Mouse (Mus musculus) small intestine, adult 2 months (tissue): Measurements from ENCODE around the gene Nipal1. TPM values are rescaled to one million over a fixed set of nuclear protein-coding genes. Genes with fewer than 3 reads are reported as not detected.

Experiments
- H3K27ac ChIP-seq: fragments of 200-500 bp; 2 replicates; pipeline ENCODE4 v1.5.1; 2012; ENCODE audit warnings: low read depth, low read length, control low read depth, inconsistent platforms; ENCODE audit not compliant: insufficient read depth
- H3K27me3 ChIP-seq: fragments of 200-500 bp; 2 replicates; pipeline ENCODE4 v1.6.1; 2012; ENCODE audit warnings: mild to moderate bottlenecking, moderate library complexity, low read length, inconsistent platforms; ENCODE audit not compliant: control insufficient read depth, insufficient read depth
- H3K36me3 ChIP-seq: fragments of 200-500 bp; 2 replicates; pipeline ENCODE4 v1.6.1; 2012; ENCODE audit warnings: mild to moderate bottlenecking, low read length, control low read depth, inconsistent platforms; ENCODE audit not compliant: control insufficient read depth, insufficient read depth
- H3K4me1 ChIP-seq: fragments of 200-500 bp; 2 replicates; pipeline ENCODE4 v1.6.1; 2012; ENCODE audit warnings: low read length, inconsistent platforms, mixed read lengths; ENCODE audit not compliant: control insufficient read depth, insufficient read depth, insufficient read length
- H3K4me3 ChIP-seq: fragments of 200-500 bp; 2 replicates; pipeline ENCODE4 v1.5.1; 2012; ENCODE audit warnings: low read depth, mild to moderate bottlenecking, control low read depth, inconsistent platforms, low read length, moderate library complexity
- CTCF ChIP-seq: fragments of 200-500 bp; IDR thresholded peaks from 2 replicates; pipeline ENCODE4 v1.5.1; 2012; ENCODE audit warnings: low read depth, mild to moderate bottlenecking, control low read depth, inconsistent platforms, low read length, moderate library complexity, mixed read lengths; ENCODE audit not compliant: insufficient replicate concordance, insufficient read length; ENCODE audit errors: extremely low read depth
- POLR2A ChIP-seq: fragments of 200-500 bp; IDR thresholded peaks from 2 replicates; pipeline ENCODE4 v1.6.1; 2012; ENCODE audit warnings: low read depth, mild to moderate bottlenecking, control low read depth, inconsistent platforms, low read length, moderate library complexity
- WGBS: fragments of 180-500 bp; shearing (Covaris S2); methylation state at CpG from one replicate; pipeline ENCODE4 v1.1.7; 2018; 5-methylcytosine and 5-hydroxymethylcytosine counted together
- polyA plus RNA-seq: library from polyadenylated mRNA; depleted of rRNA; stranded (reverse); fragments of >200 nt; gene quantifications from 2 replicates; pipeline ENCODE4 v1.2.3, GENCODE M21; 2012

Gene Nipal1
- polyA plus RNA-seq, 1 experiment: 6.5 TPM

DNA sequence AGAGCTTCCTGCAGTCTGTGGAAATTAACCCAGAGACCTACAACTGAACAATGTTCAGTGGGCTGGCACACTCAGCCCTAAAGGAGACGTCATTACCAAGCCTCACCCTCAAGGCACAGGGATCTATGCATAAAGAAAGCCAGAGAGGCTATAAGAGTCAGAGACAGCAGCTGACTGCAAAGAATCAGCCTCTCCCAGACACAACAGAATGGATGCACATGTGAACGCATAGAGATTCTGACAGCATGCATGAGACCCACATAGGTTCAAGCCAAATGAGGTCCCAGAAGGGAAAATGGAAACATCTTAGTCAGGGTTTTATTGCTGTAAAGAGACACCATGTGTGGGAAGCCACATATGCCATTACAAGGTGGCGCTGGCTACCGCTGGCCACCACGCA lies 42.9 kb downstream of the Nipal1 start:
- no peaks in the 10 kb centered on the region for H3K27me3 ChIP-seq

DNA sequence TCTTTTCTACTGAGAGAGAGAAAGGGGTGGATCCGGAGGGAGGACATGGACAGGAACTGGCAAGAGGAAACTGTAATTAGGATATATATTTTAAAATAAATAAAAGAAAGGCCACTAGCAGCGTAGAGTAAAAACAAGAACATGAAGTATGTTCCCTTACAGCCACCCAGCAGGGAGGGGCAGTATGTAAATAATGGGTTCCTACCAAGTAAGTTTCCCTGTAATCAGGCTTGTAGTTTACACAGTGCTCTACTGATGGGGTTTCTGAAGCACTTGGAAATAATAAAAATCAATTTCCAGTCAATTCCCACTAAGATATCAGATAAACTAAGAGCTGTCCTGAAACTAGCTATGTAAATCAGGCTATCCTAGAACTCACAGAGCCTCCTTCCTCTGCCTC lies 47.1 kb downstream of the Nipal1 start:
- H3K27ac ChIP-seq: no peak overlapping the region
- no peak overlapping the region for H3K4me3 ChIP-seq
- H3K36me3 ChIP-seq: no peaks in the 10 kb centered on the region
- 28% methylated on average over 2 of the region's 2 CpGs for WGBS
- no peaks in the 10 kb centered on the region for H3K4me1 ChIP-seq
- no peaks in the 10 kb centered on the region for H3K27me3 ChIP-seq
- TF ChIP-seq CTCF (no peak), POLR2A (no peak)

More for the DNA sequence above, 42.9 kb downstream of the Nipal1 start:
- Histone ChIP-seq H3K36me3 (no peaks in the 10 kb centered on the region), H3K4me3 (no peak overlapping the region), H3K27ac (no peak overlapping the region), H3K4me1 (no peaks in the 10 kb centered on the region)
- TF ChIP-seq POLR2A: no peak
- no peak for TF ChIP-seq CTCF
- WGBS: 92% methylated on average over 5 of the region's 5 CpGs

DNA sequence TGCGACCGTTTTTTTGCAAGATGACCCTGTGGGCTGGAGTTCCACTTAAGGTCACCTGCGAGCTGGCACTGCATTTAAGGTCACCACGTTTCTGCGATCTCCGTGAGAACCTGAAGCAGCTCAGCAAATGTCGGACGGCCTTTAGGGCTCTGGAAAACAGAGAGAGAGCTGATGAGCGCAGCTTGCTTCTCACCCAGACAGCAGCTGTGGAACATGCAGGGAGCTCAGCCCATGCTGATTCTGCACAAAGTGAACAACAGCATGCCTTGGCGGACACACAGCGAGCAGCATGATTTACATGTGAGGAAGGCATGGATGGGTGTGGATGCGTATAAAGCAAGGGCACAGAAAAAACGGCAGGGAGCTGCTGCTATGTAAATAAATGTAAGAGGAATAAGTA lies 48.9 kb downstream of the Nipal1 start:
- Histone ChIP-seq H3K27me3 (no peaks in the 10 kb centered on the region), H3K36me3 (no peaks in the 10 kb centered on the region), H3K4me3 (no peak overlapping the region), H3K4me1 (no peaks in the 10 kb centered on the region), H3K27ac (no peak overlapping the region)
- no peak for TF ChIP-seq CTCF
- TF ChIP-seq POLR2A: no peak
- WGBS: 69% methylated on average over 13 of the region's 13 CpGs

DNA sequence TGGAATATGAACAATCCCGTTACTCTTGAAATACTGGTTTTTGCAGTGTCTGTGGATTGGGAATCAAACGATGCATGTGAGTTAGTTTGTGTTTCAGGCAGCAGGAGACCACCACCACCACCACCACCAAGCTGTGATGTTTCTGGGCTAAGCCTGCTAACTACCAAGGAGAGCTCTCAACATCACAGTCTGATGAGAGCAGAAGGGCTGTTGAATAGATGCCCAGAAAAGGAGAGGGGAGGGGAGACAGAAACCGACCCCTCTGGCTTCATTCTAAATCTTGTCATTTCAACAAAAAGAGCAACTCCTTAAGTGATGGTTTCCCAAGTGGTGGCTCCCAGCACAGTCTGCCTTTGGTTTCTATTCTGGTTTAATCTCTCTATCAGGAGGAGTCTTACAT lies 50.7 kb downstream of the Nipal1 start:
- Histone ChIP-seq H3K4me3 (no peak overlapping the region), H3K36me3 (no peaks in the 10 kb centered on the region), H3K27ac (no peak overlapping the region), H3K27me3 (no peaks in the 10 kb centered on the region), H3K4me1 (no peaks in the 10 kb centered on the region)
- WGBS: 74% methylated on average over 3 of the region's 3 CpGs
- no peak for TF ChIP-seq CTCF
- TF ChIP-seq POLR2A: no peak

DNA sequence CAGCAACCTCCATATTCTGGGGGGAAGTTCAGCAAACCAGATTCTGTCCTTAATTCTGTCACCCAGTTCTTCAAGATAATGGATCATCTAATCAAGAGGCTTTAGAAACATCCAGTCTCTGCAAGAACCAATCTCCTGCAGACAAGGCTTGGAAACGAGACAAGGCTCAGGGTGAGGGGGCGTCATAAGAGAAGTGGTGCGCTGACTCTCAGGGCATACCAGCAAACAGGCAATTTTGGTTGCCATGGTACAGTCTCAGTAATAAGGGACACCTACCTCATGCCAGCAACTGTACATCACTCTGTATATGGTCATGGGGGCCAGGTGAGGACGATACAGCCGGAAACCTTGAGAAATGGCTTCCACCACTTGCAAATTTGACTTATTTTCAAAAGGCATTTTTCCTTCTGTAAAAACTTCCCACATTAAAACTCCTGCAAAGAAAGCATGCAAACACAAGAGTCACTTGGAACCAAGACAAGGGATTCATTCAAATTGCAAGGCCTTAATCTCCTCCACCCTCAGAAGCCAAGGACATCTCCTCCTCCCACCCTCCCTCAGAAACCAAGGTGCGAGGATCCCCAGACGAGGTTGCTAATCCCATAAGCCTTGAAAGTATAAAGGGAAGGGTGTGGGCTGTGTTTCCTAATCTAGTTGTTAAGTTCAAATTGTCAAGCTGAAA lies 51.4 kb downstream of the Nipal1 start:
- TF ChIP-seq CTCF (no peak), POLR2A (no peak)
- 78% methylated on average over 7 of the region's 7 CpGs for WGBS
- Histone ChIP-seq H3K4me3 (no peak overlapping the region), H3K27ac (no peak overlapping the region), H3K4me1 (no peaks in the 10 kb centered on the region), H3K36me3 (no peaks in the 10 kb centered on the region), H3K27me3 (no peaks in the 10 kb centered on the region)

DNA sequence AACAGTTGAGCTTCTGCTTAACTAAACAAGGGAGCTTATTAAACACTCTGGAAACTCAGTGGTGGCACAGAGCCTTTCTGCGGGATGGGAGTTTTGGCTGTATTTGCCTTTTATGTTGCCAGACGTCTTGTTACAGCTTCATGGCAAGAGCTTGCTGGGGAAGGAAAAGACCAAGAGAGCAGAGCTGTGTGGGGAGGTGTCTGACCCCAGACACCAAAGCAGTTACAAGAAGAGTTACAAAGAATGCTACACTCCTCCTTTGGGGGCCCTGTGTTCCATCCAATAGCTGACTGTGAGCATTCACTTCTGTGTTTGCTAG lies 51.9 kb downstream of the Nipal1 start:
- H3K4me1 ChIP-seq: no peaks in the 10 kb centered on the region
- 79% methylated on average over 2 of the region's 2 CpGs for WGBS
- TF ChIP-seq POLR2A: no peak
- no peak for TF ChIP-seq CTCF

DNA sequence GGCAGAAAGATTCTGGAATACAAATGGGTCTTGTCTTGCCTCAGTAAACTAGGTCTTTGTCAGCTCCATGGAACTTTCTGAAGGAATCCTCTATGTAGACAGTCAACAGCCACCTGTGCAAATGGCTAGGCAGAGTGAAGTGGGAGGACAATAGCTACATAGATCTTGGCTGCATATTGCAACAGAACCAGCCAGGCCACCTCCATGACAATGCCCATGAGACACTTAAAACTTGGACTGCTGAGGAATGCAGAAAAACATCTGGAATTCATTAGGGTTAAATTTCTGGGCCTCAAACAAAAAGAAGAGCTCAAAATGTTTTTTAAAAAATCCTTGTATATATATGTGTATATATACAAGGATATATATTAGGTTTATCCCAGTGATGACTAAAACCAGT lies 54.6 kb downstream of the Nipal1 start:
- no peak for TF ChIP-seq POLR2A
- Histone ChIP-seq H3K27me3 (no peaks in the 10 kb centered on the region), H3K4me3 (no peak overlapping the region), H3K36me3 (no peaks in the 10 kb centered on the region), H3K4me1 (no peaks in the 10 kb centered on the region), H3K27ac (no peak overlapping the region)

More for the DNA sequence above, 51.9 kb downstream of the Nipal1 start:
- Histone ChIP-seq H3K36me3 (no peaks in the 10 kb centered on the region), H3K27me3 (no peaks in the 10 kb centered on the region), H3K4me3 (no peak overlapping the region), H3K27ac (no peak overlapping the region)
